Mouse (Mus musculus) neutrophil, adult 5-6 weeks (primary cell): ENCODE measurements around the gene Gm15114. TPM values are rescaled to one million over a fixed set of nuclear protein-coding genes. Genes with fewer than 3 reads are reported as not detected.
"Not testable (repeated sequence)": the region's sequence is repeated elsewhere in the genome, so short reads cannot be mapped to it uniquely, and the experiment has no call there.

Experiments
- ATAC-seq: fragments of 151-379, 151-347 bp; 2 replicates; pipeline ENCODE4 v1.8.0; 2017; ENCODE audit warnings: mild to moderate bottlenecking, moderate TSS enrichment; ENCODE audit not compliant: insufficient number of reproducible peaks, poor library complexity, low FRiP score, severe bottlenecking; ENCODE audit errors: extremely low read depth
- total RNA-seq: library from RNA; stranded (forward); fragments of 200-1000 nt; gene quantifications from 2 replicates; pipeline ENCODE4 v1.2.3, GENCODE M21; 2017

The Gm15114 gene
- total RNA-seq: not detected in 2 replicates

- not testable (repeated sequence) for ATAC-seq
These were observed at the start of gene Gm15114 for GRCm38 (mm10) chrX:148488649-148489048. TSS of gene Gm15114 (plus strand) at chrX:148488949.

Other genes starting within 250 kb of the Gm15114 start
- gene Gm8334, start 126.2 kb downstream of the Gm15114 start, total RNA-seq: not detected in 2 replicates
- not detected in 2 replicates for gene Gm15127, start 174.6 kb downstream of the Gm15114 start, total RNA-seq